8 mouse cellular contexts compared by ENCODE assay signal in genomic region chr1:144243511-144243910, GRCm38 (mm10). TPM values are rescaled to one million over a fixed set of nuclear protein-coding genes. Genes with fewer than 3 reads are reported as not detected.
DNase-seq lines count a peak whose midpoint lies in the region; ATAC-seq and TF ChIP-seq lines count a peak whose summit lies in the region.

No protein-coding gene starts in this region.

- TF ChIP-seq POLR2A in cerebellum, adult 2 months (IDR thresholded peaks at IDR 0.05; ENCODE audit: borderline replicate concordance, insufficient read depth, low read length) = no peak

- no peaks in the 10 kb centered on the region for H3K4me1 ChIP-seq in heart, embryonic 12.5 days (replicated peaks)
- H3K4me1 ChIP-seq in limb, embryonic 13.5 days = no peaks in the 10 kb centered on the region
- no peaks in the 10 kb centered on the region for H3K4me1 ChIP-seq in stomach, embryonic 14.5 days (ENCODE audit: control insufficient read depth, insufficient read depth, low read length)
- H3K4me1 ChIP-seq in cerebellum, adult 2 months (ENCODE audit: control insufficient read depth, insufficient read depth, low read length) = no peaks in the 10 kb centered on the region

- TF ChIP-seq CTCF in cerebellum, adult 2 months (IDR thresholded peaks at IDR 0.05; ENCODE audit: borderline replicate concordance, insufficient read depth, low read depth, low read length) = no peak

- no peaks in the 10 kb centered on the region for H3K27me3 ChIP-seq in heart, embryonic 12.5 days (replicated peaks)
- H3K27me3 ChIP-seq in limb, embryonic 13.5 days = no peaks in the 10 kb centered on the region
- no peaks in the 10 kb centered on the region for H3K27me3 ChIP-seq in stomach, embryonic 14.5 days (ENCODE audit: control insufficient read depth, insufficient read depth, low read length)
- H3K27me3 ChIP-seq in cerebellum, adult 2 months (ENCODE audit: control insufficient read depth, insufficient read depth, low read length) = no peaks in the 10 kb centered on the region

- no peak overlapping the region for H3K4me2 ChIP-seq in heart, embryonic 12.5 days
- no peak overlapping the region for H3K4me2 ChIP-seq in limb, embryonic 13.5 days (replicated peaks)
- no peak overlapping the region for H3K4me2 ChIP-seq in stomach, embryonic 14.5 days (replicated peaks; ENCODE audit: low read depth, low read length)

- H3K36me3 ChIP-seq in heart, embryonic 12.5 days = no peaks in the 10 kb centered on the region
- no peaks in the 10 kb centered on the region for H3K36me3 ChIP-seq in limb, embryonic 13.5 days
- H3K36me3 ChIP-seq in stomach, embryonic 14.5 days (ENCODE audit: control insufficient read depth, insufficient read depth, low read length) = no peaks in the 10 kb centered on the region

- DNase-seq in heart, adult 11 months = no peak
- DNase-seq in A20 (ENCODE audit: low read depth, low spot score) = peak; percentile 73
- DNase-seq in Muller cell, postnatal 12 days (ENCODE audit: inconsistent ontology term) = peak; percentile 59
- DNase-seq in heart, postnatal 4 days = peak; percentile 47
- no peak for DNase-seq in cerebellum, adult 2 months

- no peak overlapping the region for H3K9ac ChIP-seq in heart, embryonic 12.5 days
- H3K9ac ChIP-seq in limb, embryonic 13.5 days = no peak overlapping the region
- H3K9ac ChIP-seq in stomach, embryonic 14.5 days (replicated peaks; ENCODE audit: low read depth, low read length) = no peak overlapping the region

- H3K27ac ChIP-seq in heart, embryonic 12.5 days (ENCODE audit: poor library complexity, severe bottlenecking) = no peak overlapping the region
- H3K27ac ChIP-seq in limb, embryonic 13.5 days = no peak overlapping the region
- no peak overlapping the region for H3K27ac ChIP-seq in stomach, embryonic 14.5 days (ENCODE audit: low read length)
- H3K27ac ChIP-seq in cerebellum, adult 2 months (ENCODE audit: insufficient read depth, low read length) = no peak overlapping the region

- 0 out of 2 replicates have a peak, but pooled peaks have one; percentile 39 for ATAC-seq in heart, embryonic 12.5 days (ENCODE audit: insufficient number of reproducible peaks, low FRiP score)
- 0 out of 2 replicates have a peak, but pooled peaks have one; percentile 48 for ATAC-seq in limb, embryonic 13.5 days (ENCODE audit: low FRiP score, low read depth)
- peak; percentile 75; the same call in 1 of the 2 replicates for ATAC-seq in stomach, embryonic 14.5 days (ENCODE audit: insufficient number of reproducible peaks, insufficient read depth, low FRiP score, low read depth)

- H3K9me3 ChIP-seq in heart, embryonic 12.5 days (replicated peaks) = no peaks in the 10 kb centered on the region
- no peaks in the 10 kb centered on the region for H3K9me3 ChIP-seq in limb, embryonic 13.5 days
- H3K9me3 ChIP-seq in stomach, embryonic 14.5 days (ENCODE audit: control insufficient read depth, low read depth, low read length) = no peaks in the 10 kb centered on the region

- 46% methylated on average over 1 of the region's 1 CpGs for WGBS in heart, embryonic 12.5 days
- 71% methylated on average over 1 of the region's 1 CpGs for WGBS in limb, embryonic 13.5 days
- WGBS in stomach, embryonic 14.5 days = 53% methylated on average over 1 of the region's 1 CpGs
- WGBS in cerebellum, adult 2 months = 67% methylated on average over 1 of the region's 1 CpGs

- H3K4me3 ChIP-seq in heart, embryonic 12.5 days = no peak overlapping the region
- no peak overlapping the region for H3K4me3 ChIP-seq in limb, embryonic 13.5 days
- H3K4me3 ChIP-seq in stomach, embryonic 14.5 days (ENCODE audit: low read depth, low read length) = no peak overlapping the region
- H3K4me3 ChIP-seq in cerebellum, adult 2 months (replicated peaks; ENCODE audit: insufficient read depth, low read depth, low read length) = no peak overlapping the region

RNA-seq across cellular contexts. Expression of gene Rgs1, which starts 5.5 kb away (rescaled TPM):
- 0.10 and 0.37 TPM in 2 replicates for polyA plus RNA-seq in heart, embryonic 12.5 days (2016; fragmentation: Nextera tagmentation; extraction: Ambion mirVana)
- under 1 TPM in 1 of 2 experiments, not detected in 1; 0.48 TPM for total RNA-seq in heart, postnatal 4 days (2021)
- 0.14 and 0.17 TPM in 2 replicates for polyA plus RNA-seq in limb, embryonic 13.5 days (2015; fragmentation: Nextera tagmentation; extraction: Ambion mirVana)
- polyA plus RNA-seq in stomach, embryonic 14.5 days (2014; fragmentation: Nextera tagmentation; extraction: Ambion mirVana) = not detected in 2 replicates
- 0.08 TPM in 1 of 2 replicates, not detected in the other for polyA plus RNA-seq in cerebellum, adult 2 months (2012; rRNA removed)

Comparison
In these comparisons a context has a peak if more than half of its experiments do, and no peak if none do; other contexts are left out.
1. DNase-seq: peak in A20 (single experiment), Muller cell, postnatal 12 days (single experiment) and heart, postnatal 4 days (single experiment); none in heart, adult 11 months (single experiment) and cerebellum, adult 2 months (0 of 2).
2. Peak in every context shown above with its lines, with median percentiles within 50 percentile points of each other: ATAC-seq.